Mouse (Mus musculus) layer of hippocampus, adult 11-12 months (tissue): Measurements from ENCODE around the gene Fkbp5.

Source experiments
- DNase-seq: peaks from one replicate; pipeline ENCODE4 v3.0.0; 2022; ENCODE audit warnings: low spot score

Gene Fkbp5

DNA sequence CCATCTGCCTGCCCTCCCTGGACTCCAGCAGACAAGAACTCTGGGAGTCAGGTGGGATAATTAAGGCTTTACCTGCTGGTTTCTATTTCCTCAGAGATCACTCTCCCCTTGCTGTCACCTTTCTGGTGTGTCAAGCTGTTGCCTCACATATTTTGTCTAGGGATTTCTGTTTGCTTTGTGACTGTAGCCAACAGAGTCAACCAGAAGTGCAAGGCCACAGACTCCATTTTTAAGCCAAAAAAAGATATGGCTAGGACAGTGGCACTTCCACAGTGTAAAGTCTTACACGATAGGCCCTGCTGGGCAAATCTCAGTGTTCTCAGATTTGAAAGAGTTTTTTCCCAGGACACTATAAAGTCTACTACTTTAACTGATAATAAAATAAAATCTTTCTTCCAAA, 56.9 kb downstream of the Fkbp5 start:
- DNase-seq: no peak

DNA sequence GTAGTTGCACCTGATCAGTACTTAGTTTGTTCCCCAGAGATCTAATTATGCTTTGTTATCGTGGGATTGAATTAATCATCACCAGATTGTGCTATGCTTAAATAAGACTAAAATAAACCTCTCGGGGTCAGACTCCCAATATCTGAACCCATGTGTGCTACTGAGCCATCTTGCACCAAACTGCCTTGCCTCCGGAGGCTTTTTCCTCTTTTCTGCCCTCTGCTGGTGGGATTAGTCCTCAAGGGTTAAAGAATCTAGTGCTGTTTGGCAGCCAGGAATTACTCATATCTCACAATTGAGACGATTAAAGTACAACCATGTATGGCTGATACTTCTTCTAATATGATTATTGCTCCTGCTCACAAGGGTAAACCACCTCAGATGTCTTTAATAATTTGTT, 62.2 kb downstream of the Fkbp5 start:
- DNase-seq: peak; percentile 60

DNA sequence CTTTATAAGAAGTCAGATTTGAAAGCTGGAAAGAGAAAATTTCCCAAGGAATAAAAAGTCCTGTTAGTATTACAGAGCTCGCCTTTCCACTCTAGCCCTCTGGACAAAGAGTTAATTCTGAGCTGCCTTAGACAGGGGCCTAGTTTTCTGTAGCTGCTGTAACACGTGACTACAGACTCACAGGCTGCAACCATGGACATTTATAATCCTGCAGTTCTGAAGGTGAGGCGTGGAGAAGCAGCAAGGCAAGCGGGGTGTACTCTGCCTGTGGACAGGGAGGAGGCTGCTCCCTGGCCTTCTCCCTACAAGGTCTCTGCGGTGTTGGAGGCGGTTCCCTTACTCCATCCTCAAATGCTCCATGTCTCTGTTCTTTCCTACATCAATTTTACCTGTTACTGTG, 64.4 kb downstream of the Fkbp5 start:
- DNase-seq: no peak

DNA sequence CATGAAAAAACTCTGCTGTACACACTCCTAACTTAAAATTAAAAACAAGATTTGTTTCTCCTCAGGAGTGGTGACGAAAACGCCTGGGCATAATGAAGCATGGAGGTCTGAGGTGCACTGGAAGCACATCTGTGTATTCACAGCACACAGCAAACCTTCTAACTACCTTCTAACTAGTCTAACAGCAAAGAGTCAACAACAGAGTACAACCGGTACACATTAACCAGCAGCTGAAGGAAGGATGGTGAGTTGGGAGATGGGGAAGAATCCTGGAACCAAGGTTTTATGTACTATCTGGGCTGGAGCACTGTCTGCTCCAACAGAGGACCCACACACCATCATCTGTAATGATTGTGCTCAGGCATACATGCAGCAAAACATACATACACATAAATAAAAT, 65.4 kb downstream of the Fkbp5 start:
- DNase-seq: no peak

DNA sequence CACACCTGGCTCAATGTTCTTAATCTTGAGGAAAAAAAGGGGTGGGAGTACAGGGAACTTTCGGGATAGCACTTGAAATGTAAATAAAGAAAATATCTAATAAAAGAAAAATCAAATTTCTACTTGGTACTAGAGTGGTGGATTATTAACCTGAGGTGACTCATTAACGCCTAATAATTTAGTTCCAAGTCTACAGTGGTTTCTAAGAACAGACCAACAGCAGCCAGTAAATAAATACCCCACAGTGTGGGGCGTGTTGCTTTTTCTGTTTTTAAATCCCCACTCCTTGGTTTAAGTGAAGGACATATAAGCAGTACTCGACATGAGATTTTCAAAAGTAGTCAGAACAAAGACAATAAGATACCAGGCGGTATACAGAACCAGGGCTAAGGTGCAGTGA, 65.8 kb downstream of the Fkbp5 start:
- no peak for DNase-seq

DNA sequence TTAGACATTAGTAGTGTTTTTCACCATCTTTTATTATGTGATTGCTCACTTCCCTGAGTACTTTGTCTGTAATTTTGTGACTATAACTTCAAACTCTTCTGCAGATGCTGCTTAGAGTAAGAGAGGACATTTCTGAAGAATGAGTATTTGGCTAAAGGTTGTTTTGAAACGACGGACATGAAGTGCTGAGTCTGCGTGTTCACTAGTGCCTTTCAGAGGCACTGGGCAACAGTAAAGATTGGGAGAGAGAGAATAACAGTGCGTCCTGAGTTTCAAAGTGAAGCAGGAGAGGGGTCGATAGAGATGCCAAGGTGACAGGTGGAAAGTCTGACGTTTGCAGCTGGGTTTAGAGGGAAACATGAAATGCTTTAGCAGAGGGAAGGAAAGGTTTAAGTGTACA, 69.1 kb downstream of the Fkbp5 start:
- DNase-seq: no peak

DNA sequence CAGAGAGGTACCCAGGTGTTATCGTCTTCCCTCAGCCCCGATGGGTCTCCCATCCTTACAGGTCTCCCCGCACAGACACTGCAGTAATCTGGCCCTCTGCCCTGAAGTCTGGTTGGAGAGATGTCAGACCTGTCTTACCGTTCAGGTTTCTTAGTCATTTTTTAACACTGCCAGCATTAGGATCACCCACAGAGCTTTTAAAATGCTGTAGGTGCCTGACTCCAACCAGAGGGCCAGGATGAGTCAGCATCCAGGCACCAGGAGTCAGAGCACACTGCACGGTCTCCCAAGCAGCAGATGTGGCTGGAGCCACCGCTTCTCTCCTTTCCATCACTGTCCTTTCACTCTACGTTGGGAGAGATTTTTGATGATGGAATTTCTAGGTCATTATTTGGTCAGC, 69.5 kb downstream of the Fkbp5 start:
- no peak for DNase-seq

DNA sequence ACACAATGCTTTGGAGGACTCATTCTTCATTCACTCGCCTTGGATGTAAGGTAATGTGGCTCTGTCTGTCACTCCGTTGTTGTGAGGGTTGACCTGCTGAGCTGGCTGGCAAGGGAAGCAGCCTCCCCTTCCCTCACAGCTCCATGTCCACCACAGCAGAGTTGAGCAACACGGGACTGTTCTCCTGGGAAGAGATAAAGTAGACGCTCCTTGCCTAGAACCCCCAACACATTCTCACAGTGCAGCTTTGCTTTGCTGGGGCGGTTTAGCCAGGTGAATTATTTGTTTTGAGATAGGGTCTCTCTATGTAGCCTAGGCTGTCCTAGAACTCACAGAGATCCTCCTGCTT, 70.5 kb downstream of the Fkbp5 start:
- no peak for DNase-seq

DNA sequence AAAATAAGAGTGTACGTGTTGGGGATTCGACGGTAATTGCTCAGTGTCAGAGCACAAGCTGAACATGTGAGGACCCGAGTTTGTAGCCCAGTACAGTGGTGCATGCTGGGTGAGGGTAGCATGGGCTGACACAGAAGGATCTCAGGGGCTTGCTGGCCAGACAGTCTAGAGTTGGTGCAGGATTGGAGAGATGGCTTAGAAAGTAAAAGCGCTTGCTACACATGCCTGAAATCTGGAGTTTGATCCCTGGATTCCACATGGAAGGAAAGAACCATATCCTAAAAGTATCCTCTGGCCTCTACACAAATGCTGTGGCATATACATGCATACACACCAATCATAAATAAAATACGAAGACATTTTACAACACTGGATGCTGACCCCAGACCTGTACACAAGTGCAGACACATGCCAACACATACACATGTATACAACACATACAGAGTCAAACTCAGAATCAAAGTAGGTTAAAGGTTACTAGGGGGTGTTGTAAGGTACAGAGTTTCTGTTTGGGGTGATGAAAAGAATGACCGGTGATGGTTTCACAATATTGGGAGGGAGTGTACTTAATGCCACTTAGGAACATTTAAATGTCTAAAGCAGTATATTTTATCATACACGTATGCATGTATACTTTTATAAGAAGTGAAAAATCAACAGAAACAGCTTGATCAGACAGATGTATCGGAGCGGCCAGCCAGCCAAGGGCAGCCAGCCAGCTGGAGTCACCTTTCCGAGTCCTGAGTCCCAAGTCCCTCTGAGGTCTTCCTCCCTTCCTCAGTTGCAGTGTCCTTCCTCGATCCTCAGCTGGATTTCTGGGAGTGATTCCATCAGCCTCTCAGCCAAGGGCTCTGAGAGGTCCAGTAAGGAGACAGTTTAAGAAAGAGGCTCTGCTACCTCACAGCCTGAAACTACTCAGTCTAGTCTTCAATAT, 71.2 kb downstream of the Fkbp5 start:
- no peak for DNase-seq

DNA sequence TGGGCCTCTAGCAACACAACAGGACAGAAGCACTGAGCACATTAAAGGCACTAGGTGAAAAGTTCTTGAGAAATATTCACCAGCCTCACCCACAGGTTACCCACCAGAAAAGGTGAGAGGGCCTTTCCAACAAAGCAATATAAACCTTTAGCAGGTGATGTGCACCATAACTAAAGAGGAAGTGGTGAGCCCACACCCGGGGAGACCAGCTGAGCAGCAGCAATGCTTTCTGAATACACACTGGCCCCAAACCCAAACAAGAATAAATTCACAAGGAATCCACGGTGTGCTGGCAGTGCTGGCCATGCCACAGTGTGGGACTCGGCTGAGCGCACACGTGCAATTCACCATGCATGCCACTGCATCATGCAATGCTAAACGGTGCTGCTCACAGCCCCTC, 74.7 kb downstream of the Fkbp5 start:
- no peak for DNase-seq

DNA sequence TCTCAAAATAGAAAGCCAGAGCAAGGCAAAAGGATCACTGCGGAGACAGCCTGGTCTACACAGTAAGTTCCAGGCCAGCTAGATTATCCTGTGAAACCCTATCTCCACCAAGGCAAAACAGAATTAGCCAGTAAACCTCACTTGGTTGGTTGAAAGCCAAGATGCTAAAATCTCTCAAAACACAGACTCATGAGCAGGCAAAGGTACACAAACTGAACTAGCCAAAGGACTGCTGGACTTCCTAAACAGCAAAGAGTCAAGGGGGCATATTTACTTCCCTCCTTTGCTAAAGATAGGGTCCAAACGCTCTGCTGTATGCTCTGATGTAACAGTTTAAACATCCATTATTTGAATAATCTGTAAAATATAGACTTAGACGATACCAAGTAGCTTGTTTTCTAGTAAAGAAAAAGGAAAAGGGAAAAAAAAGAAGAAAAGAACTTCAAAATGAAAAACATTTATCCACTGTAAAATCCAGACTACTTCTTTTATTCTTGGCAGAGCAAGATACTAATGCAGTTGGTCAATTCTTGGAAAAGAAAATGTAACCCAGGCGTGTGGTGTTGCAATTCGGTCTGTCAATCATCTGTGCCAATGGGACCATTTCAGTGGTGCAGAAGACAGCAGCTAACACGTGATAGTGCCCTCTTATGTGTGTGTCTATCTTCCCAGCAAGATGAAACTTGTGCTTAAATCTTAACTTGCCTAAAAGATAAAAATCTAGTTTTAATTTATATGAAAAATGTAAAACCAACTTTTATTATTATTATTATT, 78.8 kb downstream of the Fkbp5 start:
- DNase-seq: no peak

DNA sequence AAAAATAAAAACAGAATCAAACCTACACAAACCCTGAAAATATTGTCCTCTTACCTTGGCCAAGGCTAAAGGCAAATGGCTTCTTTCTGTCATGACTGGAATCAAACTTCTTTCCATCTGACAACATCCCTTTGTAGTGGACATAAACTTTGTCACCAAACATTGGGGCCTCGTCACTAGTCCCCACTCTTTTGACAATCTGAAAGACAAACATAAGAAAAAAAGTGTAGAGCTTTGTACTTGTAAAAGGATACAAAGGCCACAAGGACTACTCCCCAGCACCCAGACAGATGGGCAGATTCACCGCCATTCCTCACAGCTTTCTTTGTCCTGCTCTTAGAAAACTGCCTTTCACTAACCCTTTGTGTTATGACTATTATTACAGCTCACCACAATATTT, 79.4 kb downstream of the Fkbp5 start:
- no peak for DNase-seq

DNA sequence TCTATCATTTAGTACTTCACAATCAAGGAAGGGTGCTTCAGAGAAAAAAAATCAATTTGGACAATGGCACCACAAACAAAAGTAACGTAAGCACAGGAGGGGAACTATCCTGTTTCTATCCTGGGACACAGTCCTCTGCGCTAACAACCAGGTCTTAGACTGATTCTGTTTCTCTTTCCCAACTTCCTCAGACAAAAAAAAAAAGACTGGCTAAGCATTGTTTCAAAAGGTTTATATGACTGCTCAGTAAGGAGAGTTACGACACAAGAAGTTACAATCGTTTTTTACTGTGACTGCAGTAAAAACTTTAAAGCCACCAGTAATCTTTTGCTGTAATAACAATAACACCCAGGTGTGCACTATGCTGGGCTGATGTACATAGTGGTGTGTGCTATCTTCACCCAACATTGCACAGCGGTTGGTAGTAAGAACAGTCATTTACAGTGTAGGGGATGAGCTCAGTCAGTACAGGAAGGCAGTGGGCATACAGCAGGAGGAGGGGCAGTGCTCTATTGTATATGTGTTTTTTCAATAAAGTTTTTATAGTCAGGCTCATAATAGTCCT, 82.3 kb downstream of the Fkbp5 start:
- DNase-seq: no peak

DNA sequence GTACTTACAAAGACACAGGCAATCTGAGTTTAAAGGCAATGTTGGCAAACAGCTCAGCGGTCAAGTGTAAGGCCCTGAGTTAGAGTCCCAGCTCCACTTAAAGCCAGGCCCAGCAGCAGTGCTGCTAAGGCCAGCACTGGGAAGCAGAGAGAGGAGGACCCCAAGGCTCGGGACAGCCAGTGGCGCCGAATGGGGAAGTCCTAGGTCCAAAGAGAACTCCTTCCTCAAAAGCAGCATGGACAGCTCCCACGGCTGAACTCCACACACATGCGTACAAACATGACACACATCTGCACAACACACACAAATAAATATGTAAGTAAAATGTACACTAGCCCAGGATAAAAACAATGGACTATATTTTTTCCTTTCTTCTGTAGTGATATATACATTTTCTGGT, 84.3 kb downstream of the Fkbp5 start:
- DNase-seq: no peak

DNA sequence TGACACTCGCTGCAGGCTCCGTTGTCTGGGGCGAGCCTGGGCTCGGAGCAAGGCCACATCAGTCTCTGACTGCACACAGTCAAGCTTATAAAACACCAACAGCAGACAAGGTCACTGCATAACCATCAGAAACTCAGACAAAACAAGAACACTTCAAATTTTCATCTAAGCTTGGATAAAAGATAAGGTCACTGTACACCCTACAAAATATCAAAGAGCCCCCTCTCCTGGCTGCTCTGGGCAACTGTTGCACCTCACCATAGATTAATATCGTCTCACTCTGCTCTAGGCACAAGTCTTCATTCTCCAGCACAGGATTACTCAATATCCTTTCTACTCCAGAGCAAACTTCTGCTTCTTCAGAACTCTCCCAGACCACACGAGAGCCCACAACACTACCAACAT, 85.4 kb downstream of the Fkbp5 start:
- DNase-seq: peak; percentile 30

DNA sequence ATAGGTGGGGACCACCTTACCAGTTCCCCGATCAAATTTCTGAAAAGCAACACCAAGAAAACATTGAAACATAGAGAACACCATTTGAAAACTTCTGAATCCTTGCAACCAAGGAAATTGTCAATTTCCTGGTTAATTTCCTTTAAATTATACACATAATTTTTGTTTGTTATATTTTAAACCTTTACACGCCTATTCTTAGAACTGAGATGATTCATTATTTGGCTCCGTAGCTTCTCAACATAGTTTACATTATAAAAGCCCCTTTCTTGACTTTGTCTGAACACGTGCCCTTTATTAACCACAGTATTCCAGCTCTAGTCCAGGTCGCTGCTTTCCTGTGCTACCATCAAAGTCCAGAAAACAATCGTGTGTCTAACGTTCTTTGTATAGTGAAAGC, 86.3 kb downstream of the Fkbp5 start:
- no peak for DNase-seq

DNA sequence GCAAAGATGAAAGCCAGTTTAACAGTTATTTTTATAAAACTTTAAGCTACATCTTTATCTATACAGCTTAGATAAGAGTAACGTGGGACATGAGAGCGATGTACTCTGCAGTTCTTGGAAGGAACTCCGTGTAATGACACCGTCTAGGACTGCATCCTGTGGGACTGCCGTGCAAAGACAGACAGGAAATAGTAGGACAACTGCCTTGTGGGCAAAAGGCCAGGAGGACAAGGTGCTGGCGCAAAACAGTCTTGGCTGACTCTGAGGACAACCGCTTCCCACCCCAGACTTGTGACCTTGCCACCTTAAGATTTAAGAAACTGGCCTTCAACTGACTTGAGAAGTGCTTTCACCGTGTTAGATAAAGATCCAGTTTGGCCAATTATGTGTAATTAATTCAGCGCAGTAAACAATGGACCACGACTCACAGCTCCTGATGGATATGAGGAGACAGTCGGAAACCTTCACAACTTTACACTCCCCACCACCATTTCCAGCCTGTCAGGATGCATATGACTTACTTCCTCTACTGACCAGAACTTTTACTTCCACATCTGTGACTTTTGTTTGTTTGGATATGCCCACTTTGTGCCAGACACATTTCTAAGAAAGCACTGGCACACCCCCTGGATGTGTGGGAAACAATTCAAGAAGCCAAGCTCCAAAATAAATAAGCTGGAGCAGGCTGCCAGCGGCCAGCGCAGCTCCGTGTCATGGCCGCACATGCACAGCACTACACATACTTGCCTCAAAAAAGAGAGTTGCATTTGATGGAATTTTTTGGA, 88.7 kb downstream of the Fkbp5 start:
- DNase-seq: peak; percentile 50

DNA sequence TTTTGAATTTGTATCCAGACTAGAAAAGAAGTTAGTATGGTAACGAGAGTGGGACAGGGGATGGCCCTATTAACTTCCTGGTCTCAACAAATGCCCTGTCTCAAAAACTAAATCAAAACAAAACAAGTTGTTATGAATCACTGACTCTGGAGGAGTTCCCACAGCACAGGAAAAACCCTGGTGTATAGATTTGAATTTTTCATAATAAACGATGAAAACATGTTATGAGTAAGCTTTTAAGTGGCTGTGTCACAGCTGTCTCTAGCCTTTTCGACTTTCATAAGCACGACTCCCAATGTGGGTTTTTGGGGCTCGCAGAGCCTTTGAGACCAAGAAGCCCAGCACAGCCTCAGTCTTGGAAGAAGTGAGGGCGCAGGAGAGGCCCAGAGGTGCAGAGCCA, 89.7 kb downstream of the Fkbp5 start:
- no peak for DNase-seq

DNA sequence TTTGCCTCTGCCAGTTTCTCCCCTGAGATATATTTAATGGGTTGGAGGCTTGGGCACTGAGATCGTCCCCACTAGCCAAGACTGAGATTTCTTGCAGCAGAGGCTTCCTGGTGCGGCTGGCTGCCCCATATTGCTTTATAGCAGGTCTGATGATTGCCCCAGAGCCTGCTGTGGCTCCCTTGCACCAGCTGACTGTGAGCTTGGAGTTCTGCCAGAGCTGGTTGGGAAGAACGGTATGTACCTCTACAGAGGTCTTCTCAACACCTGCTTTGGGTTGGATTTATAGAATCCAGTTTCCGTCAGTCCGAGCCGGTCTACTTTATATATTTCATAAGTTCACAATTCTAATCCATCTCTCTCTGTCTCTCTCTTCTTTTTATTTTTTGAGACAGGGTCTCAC, 93.0 kb downstream of the Fkbp5 start:
- DNase-seq: no peak

DNA sequence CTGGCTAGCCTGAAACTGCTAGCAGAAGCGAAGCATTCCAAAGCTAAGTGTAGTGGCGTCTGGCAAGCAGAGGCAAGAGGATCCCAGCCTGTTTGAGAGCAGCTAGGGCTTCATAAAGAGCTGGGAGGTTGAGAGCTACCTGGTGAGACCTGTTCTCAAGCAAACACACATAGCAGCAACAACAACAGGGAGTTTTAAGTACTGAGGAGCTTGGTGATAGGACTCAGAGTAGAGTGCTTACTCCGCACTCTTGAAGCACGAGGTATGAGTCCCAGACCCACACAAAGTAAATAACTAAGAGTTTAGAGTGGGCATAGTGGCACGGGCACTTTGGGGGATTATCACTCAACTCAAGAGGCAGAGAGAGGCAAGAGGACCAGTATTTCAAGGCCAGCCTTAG, 96.3 kb downstream of the Fkbp5 start:
- no peak for DNase-seq

DNA sequence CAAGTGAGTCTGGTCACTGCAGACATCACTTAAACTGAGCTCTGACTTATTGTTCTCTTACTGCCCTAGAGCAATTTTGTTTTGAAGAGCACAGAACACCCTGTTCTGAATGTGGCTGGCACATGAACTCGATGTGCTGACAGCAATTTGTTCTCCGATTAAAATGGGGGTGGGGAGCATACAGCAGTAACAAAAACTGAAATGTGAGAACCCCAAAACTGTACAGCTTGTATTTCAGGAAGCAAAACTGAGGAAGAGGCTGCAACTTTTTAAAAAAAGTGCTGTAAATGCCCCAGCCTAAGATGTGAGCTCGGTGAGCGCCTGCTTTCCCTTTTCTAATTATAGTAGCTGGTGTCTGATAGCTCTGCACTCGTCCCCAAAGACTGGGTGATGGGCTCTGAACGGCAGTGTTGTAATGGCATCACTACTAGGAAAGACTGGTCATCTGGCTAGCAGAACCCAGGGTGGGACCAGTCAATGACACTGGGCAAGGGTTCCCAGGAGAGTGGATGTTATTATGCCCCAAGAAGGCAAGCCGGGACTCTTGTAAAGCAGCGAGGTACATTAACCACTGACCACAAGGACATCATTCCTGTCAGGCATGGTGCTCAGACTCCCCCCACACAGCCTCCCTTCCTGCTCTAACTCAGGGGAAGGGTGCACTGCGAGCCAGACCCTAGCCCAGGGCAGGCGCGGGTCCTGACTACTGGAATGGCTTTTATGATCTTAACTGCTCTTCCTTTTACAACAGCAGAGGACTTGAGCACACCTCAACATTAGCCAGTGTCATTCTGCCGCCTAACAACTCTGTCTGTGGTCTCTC, 96.9 kb downstream of the Fkbp5 start:
- DNase-seq: peak; percentile 48

DNA sequence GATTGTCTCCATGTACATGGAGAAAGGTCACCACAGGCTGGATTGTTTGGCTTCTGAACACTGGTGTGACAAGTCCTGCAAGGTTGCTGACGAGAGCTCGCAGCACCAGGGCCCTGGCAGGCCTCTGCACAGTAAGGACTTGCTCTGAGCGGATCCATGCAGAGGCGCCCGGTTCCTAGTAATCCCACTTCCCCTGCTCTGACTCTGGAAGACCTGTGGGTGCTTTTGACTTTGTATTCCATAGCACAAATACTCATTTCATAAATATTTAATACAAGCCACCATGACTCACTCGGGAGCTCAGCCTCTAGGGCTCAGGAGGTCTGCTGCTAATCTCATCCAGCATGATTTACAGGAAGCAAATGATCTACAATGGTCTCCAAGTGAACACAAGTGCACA, 97.7 kb downstream of the Fkbp5 start:
- DNase-seq: no peak
